Comparison of ENCODE assay signal across 14 mouse cellular contexts in the genomic region with DNA sequence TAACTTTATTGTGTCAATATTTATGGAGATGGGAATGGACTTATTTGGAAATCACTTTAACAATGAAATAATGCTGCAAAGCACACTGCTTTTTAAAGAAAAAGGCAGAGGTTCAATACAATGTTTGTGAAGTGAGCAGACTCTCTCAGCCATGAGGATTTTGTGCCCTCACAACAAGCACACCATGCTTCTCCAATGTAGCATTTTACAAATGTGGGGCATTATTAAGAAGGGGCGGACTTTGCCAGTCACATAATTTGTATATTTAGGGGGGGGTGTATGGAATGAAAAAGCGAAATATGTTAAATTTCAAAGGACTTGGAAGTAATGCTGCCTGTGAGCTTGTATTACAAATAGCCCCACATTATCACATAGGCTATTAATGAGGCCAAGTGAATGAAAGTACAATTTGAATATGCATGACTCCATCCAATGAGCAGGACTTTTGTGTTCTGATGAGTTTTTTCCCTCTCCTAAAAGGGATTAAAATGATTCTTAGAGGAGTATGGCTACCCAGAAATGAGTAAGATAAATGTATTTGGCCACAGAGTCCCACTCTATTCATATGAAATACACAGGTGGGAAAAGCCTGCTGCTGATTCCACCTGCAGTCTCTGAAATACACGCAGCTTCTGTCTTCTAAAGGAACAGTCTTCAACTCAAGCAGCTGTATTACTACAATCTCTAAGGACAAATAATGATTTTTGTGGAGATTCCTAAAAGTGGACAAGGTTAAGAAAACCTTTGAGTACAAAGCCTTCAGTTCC.
DNase-seq lines count a peak whose midpoint lies in the region; ATAC-seq lines count a peak whose summit lies in the region.
"Had no signal": no experiment of that assay in that cellular context is flagged by ENCODE, and none has a peak within 500 bp of the region (broad histone marks: within the 10 kb centered on the region; RNA-seq: fewer than 3 reads in every experiment).

No protein-coding gene starts in this region.

- ATAC-seq in neural tube, embryonic 11.5 days (ENCODE audit: insufficient read depth, low FRiP score, low TSS enrichment) = peak; percentile 32; the same call in 1 of the 2 replicates
- ATAC-seq in hindbrain, embryonic 11.5 days (ENCODE audit: low FRiP score) = peak; percentile 44
- peak; percentile 51 for ATAC-seq in midbrain, embryonic 11.5 days (ENCODE audit: low FRiP score)
- peak; percentile 29; the same call in 1 of the 2 replicates for ATAC-seq in neural tube, embryonic 14.5 days (ENCODE audit: low read depth)
- ATAC-seq in liver, embryonic 11.5 days (replicated peaks; ENCODE audit: low FRiP score) = no peak
- ATAC-seq: intestine, embryonic 16.5 days had no signal

- H3K4me2 ChIP-seq in neural tube, embryonic 11.5 days (ENCODE audit: low read depth) = no peak overlapping the region
- no peak overlapping the region for H3K4me2 ChIP-seq in hindbrain, embryonic 11.5 days (replicated peaks; ENCODE audit: low read depth, low read length)
- no peak overlapping the region for H3K4me2 ChIP-seq in midbrain, embryonic 11.5 days
- H3K4me2 ChIP-seq in neural tube, embryonic 14.5 days (ENCODE audit: low read depth, low read length) = peak overlapping the region; percentile 26; the same call in 1 of the 2 replicates
- no peak overlapping the region for H3K4me2 ChIP-seq in liver, embryonic 11.5 days
- H3K4me2 ChIP-seq: limb, embryonic 13.5 days had no signal

- H3K36me3 ChIP-seq in neural tube, embryonic 11.5 days (ENCODE audit: control insufficient read depth, insufficient read depth, low read length) = no peaks in the 10 kb centered on the region
- H3K36me3 ChIP-seq in hindbrain, embryonic 11.5 days (ENCODE audit: control insufficient read depth, insufficient read depth, low read length) = no peaks in the 10 kb centered on the region
- H3K36me3 ChIP-seq in midbrain, embryonic 11.5 days (ENCODE audit: control insufficient read depth, insufficient read depth, low read length) = no peaks in the 10 kb centered on the region
- H3K36me3 ChIP-seq in neural tube, embryonic 14.5 days (ENCODE audit: control insufficient read depth, insufficient read depth, low read length) = no peaks in the 10 kb centered on the region
- H3K36me3 ChIP-seq in liver, embryonic 11.5 days (ENCODE audit: control insufficient read depth, insufficient read depth, low read length) = no peaks in the 10 kb centered on the region
- H3K36me3 ChIP-seq: limb, embryonic 13.5 days had no signal

- DNase-seq in neural tube, embryonic 11.5 days (ENCODE audit: low spot score) = no peak
- DNase-seq in neural tube, embryonic 10.5 days (ENCODE audit: extremely low spot score, low spot score) = no peak
- DNase-seq in hindbrain, embryonic 11.5 days (ENCODE audit: low spot score) = no peak
- peak; percentile 86 for DNase-seq in midbrain, embryonic 11.5 days (ENCODE audit: low spot score, missing footprints)
- DNase-seq in liver, embryonic 11.5 days (ENCODE audit: low spot score) = no peak
- no peak for DNase-seq in adrenal gland, postnatal 14 days
- DNase-seq in ovary, postnatal 10 days (ENCODE audit: low spot score) = no peak
- DNase-seq: cerebellum, postnatal 25 days; heart, adult 2 months; kidney, postnatal 14 days; lung, postnatal 14 days had no signal

- H3K9ac ChIP-seq in neural tube, embryonic 11.5 days (ENCODE audit: low read length) = peak overlapping the region; percentile 26; the same call in 1 of the 2 replicates
- 0 out of 2 replicates have a peak overlapping the region, but pooled peaks have one; percentile 12 for H3K9ac ChIP-seq in hindbrain, embryonic 11.5 days (ENCODE audit: low read depth, low read length)
- peak overlapping the region; percentile 37; the same call in 1 of the 2 replicates for H3K9ac ChIP-seq in midbrain, embryonic 11.5 days (ENCODE audit: low read length)
- H3K9ac ChIP-seq in neural tube, embryonic 14.5 days (replicated peaks; ENCODE audit: low read depth, low read length) = peak overlapping the region; percentile 39; the same call in 1 of the 2 replicates
- no peak overlapping the region for H3K9ac ChIP-seq in liver, embryonic 11.5 days (ENCODE audit: low read depth, low read length)
- H3K9ac ChIP-seq: limb, embryonic 13.5 days had no signal

- H3K9me3 ChIP-seq in neural tube, embryonic 11.5 days (ENCODE audit: control insufficient read depth, low read length) = no peaks in the 10 kb centered on the region
- H3K9me3 ChIP-seq in hindbrain, embryonic 11.5 days (ENCODE audit: control insufficient read depth, low read length) = no peaks in the 10 kb centered on the region
- H3K9me3 ChIP-seq in midbrain, embryonic 11.5 days (ENCODE audit: control insufficient read depth, low read length) = no peaks in the 10 kb centered on the region
- no peaks in the 10 kb centered on the region for H3K9me3 ChIP-seq in neural tube, embryonic 14.5 days (ENCODE audit: control insufficient read depth, low read length)
- no peaks in the 10 kb centered on the region for H3K9me3 ChIP-seq in liver, embryonic 11.5 days (ENCODE audit: control insufficient read depth, low read length)
- H3K9me3 ChIP-seq: limb, embryonic 13.5 days had no signal

- peak overlapping the region; percentile 72 for H3K27ac ChIP-seq in neural tube, embryonic 11.5 days (ENCODE audit: low read depth, low read length)
- peak overlapping the region; percentile 67 for H3K27ac ChIP-seq in hindbrain, embryonic 11.5 days (ENCODE audit: low read depth, low read length)
- peak overlapping the region; percentile 45 for H3K27ac ChIP-seq in midbrain, embryonic 11.5 days (ENCODE audit: low read depth, low read length)
- H3K27ac ChIP-seq in neural tube, embryonic 14.5 days (ENCODE audit: low read depth, low read length) = peak overlapping the region; percentile 10; the same call in 1 of the 2 replicates
- H3K27ac ChIP-seq in liver, embryonic 11.5 days (ENCODE audit: low read depth, low read length) = no peak overlapping the region
- H3K27ac ChIP-seq: heart, adult 2 months; limb, embryonic 13.5 days had no signal

- 72% methylated on average over 3 of the region's 3 CpGs for WGBS in neural tube, embryonic 11.5 days
- WGBS in hindbrain, embryonic 11.5 days = 73% methylated on average over 3 of the region's 3 CpGs
- WGBS in midbrain, embryonic 11.5 days = 71% methylated on average over 3 of the region's 3 CpGs
- 58% methylated on average over 3 of the region's 3 CpGs for WGBS in neural tube, embryonic 14.5 days
- WGBS in liver, embryonic 11.5 days = 90% methylated on average over 3 of the region's 3 CpGs

- no peak overlapping the region for H3K4me3 ChIP-seq in neural tube, embryonic 11.5 days (ENCODE audit: low read depth, low read length)
- H3K4me3 ChIP-seq in hindbrain, embryonic 11.5 days (ENCODE audit: low read depth, low read length) = no peak overlapping the region
- H3K4me3 ChIP-seq in midbrain, embryonic 11.5 days (ENCODE audit: low read depth, low read length) = no peak overlapping the region
- H3K4me3 ChIP-seq in neural tube, embryonic 14.5 days (ENCODE audit: low read depth, low read length) = no peak overlapping the region
- no peak overlapping the region for H3K4me3 ChIP-seq in liver, embryonic 11.5 days (ENCODE audit: low read depth, low read length)
- H3K4me3 ChIP-seq: heart, adult 2 months; limb, embryonic 13.5 days had no signal

- H3K4me1 ChIP-seq in neural tube, embryonic 11.5 days (ENCODE audit: control insufficient read depth, insufficient read depth, low read length) = peaks cover 14% of the 10 kb centered on the region; the same call in 1 of the 2 replicates
- H3K4me1 ChIP-seq in hindbrain, embryonic 11.5 days (replicated peaks; ENCODE audit: control insufficient read depth, insufficient read depth, low read length) = 0 out of 2 replicates have a peak, but pooled peaks cover 2% of the 10 kb centered on the region
- peaks cover 19% of the 10 kb centered on the region for H3K4me1 ChIP-seq in midbrain, embryonic 11.5 days (ENCODE audit: control insufficient read depth, insufficient read depth, low read length)
- peaks cover 13% of the 10 kb centered on the region for H3K4me1 ChIP-seq in neural tube, embryonic 14.5 days (ENCODE audit: control insufficient read depth, insufficient read depth, low read length)
- no peaks in the 10 kb centered on the region for H3K4me1 ChIP-seq in liver, embryonic 11.5 days (replicated peaks; ENCODE audit: control insufficient read depth, insufficient read depth, low read length)

- H3K27me3 ChIP-seq in neural tube, embryonic 11.5 days (ENCODE audit: control insufficient read depth, insufficient read depth, low read length) = no peaks in the 10 kb centered on the region
- H3K27me3 ChIP-seq in hindbrain, embryonic 11.5 days (ENCODE audit: control insufficient read depth, insufficient read depth, low read length) = no peaks in the 10 kb centered on the region
- 0 out of 2 replicates have a peak, but pooled peaks cover 2% of the 10 kb centered on the region for H3K27me3 ChIP-seq in midbrain, embryonic 11.5 days (ENCODE audit: control insufficient read depth, insufficient read depth, low read length)
- H3K27me3 ChIP-seq in neural tube, embryonic 14.5 days (ENCODE audit: control insufficient read depth, insufficient read depth, low read length) = no peaks in the 10 kb centered on the region
- no peaks in the 10 kb centered on the region for H3K27me3 ChIP-seq in liver, embryonic 11.5 days (replicated peaks; ENCODE audit: control insufficient read depth, insufficient read depth, low read length)
- H3K27me3 ChIP-seq: limb, embryonic 13.5 days had no signal
